Mouse (Mus musculus): ENCODE data around the gene Pnn.

DNA sequence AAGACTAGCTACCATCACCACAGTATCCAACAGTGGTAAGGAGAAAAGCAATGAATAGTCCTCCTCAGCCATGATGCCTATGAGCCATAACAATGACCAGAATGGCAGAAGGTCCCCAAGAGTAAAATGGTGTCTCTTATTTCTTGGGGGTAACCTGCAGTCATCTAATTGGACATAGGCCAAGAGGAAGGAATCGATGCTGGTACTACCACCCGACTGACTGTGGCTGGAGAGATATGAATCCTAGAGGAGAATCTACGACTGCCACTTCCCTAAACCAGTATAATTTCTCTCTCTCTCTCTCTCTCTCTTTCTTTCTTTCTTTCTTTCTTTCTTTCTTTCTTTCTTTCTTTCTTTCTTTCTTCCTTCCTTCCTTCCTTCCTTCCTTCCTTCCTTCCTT is 14.2 kb upstream of the Pnn start:
- no peak for TF ChIP-seq CTCF (IDR thresholded peaks at IDR 0.05; ENCODE audit: low read depth, low read length)
- no peak for TF ChIP-seq POLR2A (IDR thresholded peaks at IDR 0.05; ENCODE audit: insufficient read depth, low read length)

All from ES-Bruce4 (cell line).